Mouse (Mus musculus): Measurements from ENCODE around the gene Pgm2.

Gene Pgm2

GRCm38 (mm10) chr5:64075506-64075905, 17.2 kb upstream of the Pgm2 start:
- no peak for DNase-seq (ENCODE audit: low spot score)

GRCm38 (mm10) chr5:64077353-64077752, 15.4 kb upstream of the Pgm2 start:
- DNase-seq (ENCODE audit: low spot score) = no peak

- no peak for DNase-seq (ENCODE audit: low spot score)
Observed at GRCm38 (mm10) chr5:64078740-64079461, 13.8 kb upstream of the Pgm2 start.

GRCm38 (mm10) chr5:64079462-64079817, 13.3 kb upstream of the Pgm2 start:
- no peak for DNase-seq (ENCODE audit: low spot score)

- no peak for DNase-seq (ENCODE audit: low spot score)
Observed at GRCm38 (mm10) chr5:64083447-64084359, 9.0 kb upstream of the Pgm2 start.

- no peak for DNase-seq (ENCODE audit: low spot score)
Observed at GRCm38 (mm10) chr5:64085405-64085804, 7.3 kb upstream of the Pgm2 start.

GRCm38 (mm10) chr5:64088740-64089139, 4.0 kb upstream of the Pgm2 start:
- no peak for DNase-seq (ENCODE audit: low spot score)

GRCm38 (mm10) chr5:64093349-64093871, 660 bp downstream of the Pgm2 start:
- no peak for DNase-seq (ENCODE audit: low spot score)

- no peak for DNase-seq (ENCODE audit: low spot score)
Observed at GRCm38 (mm10) chr5:64095342-64095993, 2.7 kb downstream of the Pgm2 start.

- no peak for DNase-seq (ENCODE audit: low spot score)
Observed at GRCm38 (mm10) chr5:64101993-64102716, 9.4 kb downstream of the Pgm2 start.

- no peak for DNase-seq (ENCODE audit: low spot score)
Observed at GRCm38 (mm10) chr5:64102717-64103075, 9.9 kb downstream of the Pgm2 start.

- no peak for DNase-seq (ENCODE audit: low spot score)
Observed at GRCm38 (mm10) chr5:64107596-64108289, 15.0 kb downstream of the Pgm2 start.

GRCm38 (mm10) chr5:64109217-64109616, 16.5 kb downstream of the Pgm2 start:
- no peak for DNase-seq (ENCODE audit: low spot score)

GRCm38 (mm10) chr5:64112360-64112759, 19.6 kb downstream of the Pgm2 start:
- DNase-seq (ENCODE audit: low spot score) = no peak

- DNase-seq (ENCODE audit: low spot score) = no peak
Observed at GRCm38 (mm10) chr5:64114210-64114609, 21.5 kb downstream of the Pgm2 start.

GRCm38 (mm10) chr5:64117191-64117590, 24.4 kb downstream of the Pgm2 start:
- DNase-seq (ENCODE audit: low spot score) = no peak

GRCm38 (mm10) chr5:64125783-64126182, 33.0 kb downstream of the Pgm2 start:
- DNase-seq (ENCODE audit: low spot score) = no peak

GRCm38 (mm10) chr5:64131550-64131949, 38.8 kb downstream of the Pgm2 start:
- DNase-seq (ENCODE audit: low spot score) = no peak

GRCm38 (mm10) chr5:64133901-64134300, 41.2 kb downstream of the Pgm2 start:
- no peak for DNase-seq (ENCODE audit: low spot score)

- DNase-seq (ENCODE audit: low spot score) = no peak
Observed at GRCm38 (mm10) chr5:64136325-64136724, 43.6 kb downstream of the Pgm2 start.

GRCm38 (mm10) chr5:64140202-64140601, 47.5 kb downstream of the Pgm2 start:
- DNase-seq (ENCODE audit: low spot score) = no peak
